Mouse (Mus musculus): ENCODE measurements at regions not wholly inside any gene's neighbourhood (a gene's known extent, or its start where the extent isn't known, plus 50 kb on each side); places are given as distances from the start of the nearest gene placed in this dataset.

DNA sequence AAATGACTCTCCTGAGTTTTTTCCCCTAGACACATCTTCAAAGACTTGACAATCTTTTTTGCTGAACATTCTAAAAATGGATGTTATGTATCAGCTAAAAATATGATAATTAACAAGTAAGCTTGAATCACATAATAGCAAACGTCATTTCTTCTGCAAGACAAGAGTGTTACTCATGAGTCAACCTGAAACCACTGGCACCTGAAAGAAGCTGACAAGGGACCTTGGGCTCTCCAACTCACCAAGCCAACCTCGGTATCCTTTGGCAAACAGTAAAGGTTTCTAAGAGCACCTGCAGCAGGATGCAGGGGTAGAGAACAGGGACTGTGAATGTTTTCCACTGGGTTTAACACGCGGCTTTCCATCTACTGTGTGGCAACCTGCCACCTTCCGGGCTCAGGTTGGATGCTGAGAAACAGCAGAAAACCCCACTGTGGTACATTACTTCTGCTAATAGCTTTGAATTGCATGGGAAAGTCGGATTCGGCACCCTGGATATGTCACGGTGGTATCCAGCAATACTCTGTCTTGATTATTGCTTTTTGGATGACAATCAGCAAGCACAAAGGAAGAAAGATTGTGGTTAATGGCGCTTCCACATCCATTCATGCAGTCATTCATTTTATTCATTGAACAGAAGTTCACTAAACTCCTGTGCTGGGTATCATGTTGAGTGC is 305.9 kb downstream of the Lpin1 start:
- Histone ChIP-seq H3K27ac (ENCODE audit: low read length) (no peak overlapping the region), H3K27me3 (ENCODE audit: control insufficient read depth, insufficient read depth, low read length) (no peaks in the 10 kb centered on the region), H3K36me3 (ENCODE audit: control insufficient read depth, insufficient read depth) (no peaks in the 10 kb centered on the region), H3K4me2 (ENCODE audit: low read depth, low read length) (no peak overlapping the region), H3K9me3 (replicated peaks; ENCODE audit: control insufficient read depth, low read length) (no peaks in the 10 kb centered on the region), H3K4me1 (ENCODE audit: control insufficient read depth, insufficient read depth, low read length) (no peaks in the 10 kb centered on the region), H3K9ac (ENCODE audit: low read length) (no peak overlapping the region), H3K4me3 (ENCODE audit: low read length) (no peak overlapping the region)
- no peak for ATAC-seq (replicated peaks; ENCODE audit: extremely low read depth, insufficient read depth, low FRiP score)
- 82% methylated on average over 9 of the region's 9 CpGs for WGBS

DNA sequence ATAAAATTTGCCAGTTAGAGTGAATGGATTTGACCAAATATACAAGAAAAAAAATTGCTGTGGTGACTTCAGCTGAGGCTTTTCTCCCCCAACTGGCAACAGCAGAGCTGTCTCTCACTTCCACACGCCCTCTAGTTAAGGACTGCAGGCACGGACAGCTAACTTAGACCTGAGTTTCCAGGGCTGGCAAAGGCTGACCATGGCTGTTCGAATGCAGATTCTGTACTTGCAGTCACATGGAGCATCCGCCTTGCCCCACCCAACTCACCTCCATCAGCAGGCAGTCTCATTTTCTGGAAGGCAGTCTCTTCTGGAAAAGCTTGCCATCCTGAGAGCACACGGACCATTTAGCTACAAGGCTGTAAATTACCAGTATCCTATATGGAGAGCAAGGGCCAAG is 325.7 kb downstream of the Lpin1 start:
- Histone ChIP-seq H3K4me1 (ENCODE audit: control insufficient read depth, insufficient read depth, low read length) (no peaks in the 10 kb centered on the region), H3K36me3 (ENCODE audit: control insufficient read depth, insufficient read depth) (no peaks in the 10 kb centered on the region), H3K4me3 (ENCODE audit: low read length) (no peak overlapping the region), H3K9ac (ENCODE audit: low read length) (no peak overlapping the region), H3K27ac (ENCODE audit: low read length) (no peak overlapping the region), H3K27me3 (ENCODE audit: control insufficient read depth, insufficient read depth, low read length) (no peaks in the 10 kb centered on the region), H3K9me3 (replicated peaks; ENCODE audit: control insufficient read depth, low read length) (peaks cover 6% of the 10 kb centered on the region), H3K4me2 (ENCODE audit: low read depth, low read length) (no peak overlapping the region)
- ATAC-seq (replicated peaks; ENCODE audit: extremely low read depth, insufficient read depth, low FRiP score): no peak
- WGBS: 69% methylated on average over 5 of the region's 5 CpGs

DNA sequence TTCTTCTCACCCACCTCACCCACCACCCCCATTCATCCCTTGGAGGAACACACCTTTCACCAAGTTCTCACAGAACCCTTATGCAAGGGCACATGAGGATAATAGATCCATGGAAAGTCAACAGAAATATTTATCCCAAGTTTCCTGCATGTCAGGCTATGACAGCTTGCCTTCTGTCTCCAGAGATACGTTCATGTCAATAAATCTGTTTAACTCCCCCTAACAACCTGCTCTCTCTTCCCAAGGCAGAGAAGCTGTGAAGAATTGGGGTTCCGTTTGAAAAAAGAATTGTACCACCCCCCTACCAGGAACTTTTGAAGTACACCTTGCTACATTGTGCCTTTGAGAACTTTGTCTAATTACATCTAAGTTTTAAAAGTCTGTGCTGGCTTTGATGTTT is 331.6 kb downstream of the Lpin1 start:
- H3K9ac ChIP-seq (ENCODE audit: low read length): no peak overlapping the region
- no peak overlapping the region for H3K4me2 ChIP-seq (ENCODE audit: low read depth, low read length)
- peaks cover 6% of the 10 kb centered on the region for H3K9me3 ChIP-seq (replicated peaks; ENCODE audit: control insufficient read depth, low read length)
- peaks cover 12% of the 10 kb centered on the region; the same call in 1 of the 2 replicates for H3K4me1 ChIP-seq (ENCODE audit: control insufficient read depth, insufficient read depth, low read length)
- no peak for ATAC-seq (replicated peaks; ENCODE audit: extremely low read depth, insufficient read depth, low FRiP score)
- H3K27ac ChIP-seq (ENCODE audit: low read length): no peak overlapping the region
- no peaks in the 10 kb centered on the region for H3K36me3 ChIP-seq (ENCODE audit: control insufficient read depth, insufficient read depth)
- WGBS: 86% methylated on average over 2 of the region's 2 CpGs
- H3K27me3 ChIP-seq (ENCODE audit: control insufficient read depth, insufficient read depth, low read length): no peaks in the 10 kb centered on the region
- H3K4me3 ChIP-seq (ENCODE audit: low read length): no peak overlapping the region

DNA sequence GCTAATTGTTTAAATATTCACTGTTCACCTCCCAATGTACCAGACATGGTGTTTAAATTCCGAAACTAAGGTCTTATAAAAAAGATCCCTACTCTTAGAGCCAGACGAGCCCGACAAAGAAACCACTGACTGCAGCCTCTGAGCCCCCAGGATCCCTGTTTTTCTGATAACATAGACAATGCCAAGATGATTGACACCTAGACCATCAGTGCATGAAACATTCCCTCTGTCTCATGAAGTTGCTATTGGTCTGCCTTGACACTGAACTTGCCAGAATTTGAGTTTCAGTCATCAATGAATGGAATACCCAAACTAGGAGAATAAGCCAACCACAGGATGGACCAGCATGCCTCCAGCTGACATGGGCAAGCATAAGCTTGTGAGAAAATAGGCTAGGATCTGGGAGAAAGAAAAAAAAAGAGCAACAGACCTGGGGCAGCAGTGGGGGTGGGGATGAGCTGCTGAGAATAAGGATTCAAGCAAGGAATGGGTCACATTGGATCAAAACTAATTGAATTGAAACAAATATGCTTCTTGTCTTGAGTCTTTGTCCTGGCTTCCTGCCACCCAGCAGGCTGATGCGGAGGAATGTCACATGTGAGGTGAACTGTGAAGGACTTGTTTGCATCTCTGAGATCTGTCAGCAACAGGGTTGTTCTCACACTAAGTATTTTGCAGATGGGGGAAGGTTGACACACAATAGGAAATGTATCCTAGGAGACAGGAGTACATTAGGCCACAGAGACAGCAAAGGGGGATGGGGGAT is 333.0 kb downstream of the Lpin1 start:
- Histone ChIP-seq H3K9ac (ENCODE audit: low read length) (no peak overlapping the region), H3K27ac (ENCODE audit: low read length) (no peak overlapping the region), H3K4me3 (ENCODE audit: low read length) (no peak overlapping the region), H3K4me2 (ENCODE audit: low read depth, low read length) (no peak overlapping the region), H3K36me3 (ENCODE audit: control insufficient read depth, insufficient read depth) (no peaks in the 10 kb centered on the region), H3K4me1 (ENCODE audit: control insufficient read depth, insufficient read depth, low read length) (peaks cover 12% of the 10 kb centered on the region; the same call in 1 of the 2 replicates), H3K9me3 (replicated peaks; ENCODE audit: control insufficient read depth, low read length) (peaks cover under 1% of the 10 kb centered on the region; the same call in 1 of the 2 replicates), H3K27me3 (ENCODE audit: control insufficient read depth, insufficient read depth, low read length) (no peaks in the 10 kb centered on the region)
- WGBS: 55% methylated on average over 4 of the region's 4 CpGs
- no peak for ATAC-seq (replicated peaks; ENCODE audit: extremely low read depth, insufficient read depth, low FRiP score)

DNA sequence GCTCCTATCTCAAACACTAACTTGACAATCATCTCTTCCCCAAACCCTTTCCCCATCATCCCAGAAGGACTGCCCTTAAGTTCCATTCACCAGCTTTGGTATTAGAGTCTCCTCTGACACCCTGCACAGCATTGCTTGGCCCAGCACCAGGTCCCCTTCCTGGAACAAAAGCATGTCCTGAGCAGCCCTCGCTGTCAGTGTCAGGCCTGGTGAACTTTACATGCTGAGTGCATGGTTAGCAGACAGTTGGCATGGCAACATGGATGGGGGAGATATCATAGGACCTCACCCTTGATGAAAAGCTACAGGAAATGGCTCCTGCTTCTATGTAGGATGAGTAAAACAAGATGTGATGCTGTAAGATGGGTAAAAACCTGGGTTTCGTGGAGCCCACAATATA is 333.6 kb downstream of the Lpin1 start:
- H3K9ac ChIP-seq (ENCODE audit: low read length): no peak overlapping the region
- H3K4me2 ChIP-seq (ENCODE audit: low read depth, low read length): no peak overlapping the region
- H3K36me3 ChIP-seq (ENCODE audit: control insufficient read depth, insufficient read depth): no peaks in the 10 kb centered on the region
- no peak for ATAC-seq (replicated peaks; ENCODE audit: extremely low read depth, insufficient read depth, low FRiP score)
- H3K4me1 ChIP-seq (ENCODE audit: control insufficient read depth, insufficient read depth, low read length): peaks cover 12% of the 10 kb centered on the region; the same call in 1 of the 2 replicates
- no peaks in the 10 kb centered on the region for H3K9me3 ChIP-seq (replicated peaks; ENCODE audit: control insufficient read depth, low read length)
- no peak overlapping the region for H3K27ac ChIP-seq (ENCODE audit: low read length)
- no peaks in the 10 kb centered on the region for H3K27me3 ChIP-seq (ENCODE audit: control insufficient read depth, insufficient read depth, low read length)
- no peak overlapping the region for H3K4me3 ChIP-seq (ENCODE audit: low read length)
- WGBS: 50% methylated on average over 2 of the region's 2 CpGs

DNA sequence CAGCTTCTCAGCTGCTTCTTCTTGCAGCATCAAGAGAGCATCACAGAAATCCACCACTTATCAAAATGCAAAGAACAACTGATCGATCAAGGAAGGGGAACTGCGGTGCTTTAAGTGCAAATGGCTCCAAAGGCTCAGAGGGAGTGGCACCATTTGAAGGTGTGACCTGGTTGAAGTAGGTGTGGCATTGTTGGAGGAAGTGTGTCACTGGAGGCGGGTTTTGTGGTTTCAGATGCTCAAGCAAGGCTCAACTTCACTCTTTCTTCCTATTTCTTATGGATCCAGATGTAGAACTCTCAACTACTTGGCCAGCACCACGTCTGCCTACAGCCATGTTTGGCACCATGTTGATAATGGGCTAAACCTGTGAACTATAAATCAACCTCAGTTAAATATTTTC is 334.5 kb downstream of the Lpin1 start:
- no peak overlapping the region for H3K27ac ChIP-seq (ENCODE audit: low read length)
- no peak for ATAC-seq (replicated peaks; ENCODE audit: extremely low read depth, insufficient read depth, low FRiP score)
- no peak overlapping the region for H3K4me3 ChIP-seq (ENCODE audit: low read length)
- H3K27me3 ChIP-seq (ENCODE audit: control insufficient read depth, insufficient read depth, low read length): no peaks in the 10 kb centered on the region
- H3K9me3 ChIP-seq (replicated peaks; ENCODE audit: control insufficient read depth, low read length): no peaks in the 10 kb centered on the region
- H3K4me1 ChIP-seq (ENCODE audit: control insufficient read depth, insufficient read depth, low read length): peaks cover 12% of the 10 kb centered on the region
- no peak overlapping the region for H3K9ac ChIP-seq (ENCODE audit: low read length)
- no peaks in the 10 kb centered on the region for H3K36me3 ChIP-seq (ENCODE audit: control insufficient read depth, insufficient read depth)
- H3K4me2 ChIP-seq (ENCODE audit: low read depth, low read length): no peak overlapping the region
- 82% methylated on average over 4 of the region's 4 CpGs for WGBS

DNA sequence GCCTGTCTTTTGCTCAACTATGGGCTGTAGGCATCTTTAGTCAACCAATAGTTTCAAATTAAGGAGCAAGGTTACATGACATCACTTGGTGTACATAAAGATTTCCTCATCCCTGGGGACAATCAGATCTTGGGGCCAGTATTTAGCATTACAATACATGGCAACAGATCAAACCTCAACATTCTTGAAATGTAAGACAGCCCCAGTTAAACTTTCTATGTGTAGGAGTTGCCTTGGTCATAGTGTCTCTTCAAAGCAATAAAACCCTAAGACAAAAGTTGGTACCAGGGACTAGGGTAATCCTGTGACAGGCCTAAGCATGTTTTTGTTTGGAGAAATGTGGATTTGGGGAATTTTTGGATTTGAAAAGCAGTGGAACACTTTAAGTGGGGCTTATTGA is 338.3 kb downstream of the Lpin1 start:
- Histone ChIP-seq H3K4me1 (ENCODE audit: control insufficient read depth, insufficient read depth, low read length) (peaks cover 6% of the 10 kb centered on the region), H3K27me3 (ENCODE audit: control insufficient read depth, insufficient read depth, low read length) (no peaks in the 10 kb centered on the region), H3K4me3 (ENCODE audit: low read length) (no peak overlapping the region), H3K27ac (ENCODE audit: low read length) (no peak overlapping the region), H3K9me3 (replicated peaks; ENCODE audit: control insufficient read depth, low read length) (no peaks in the 10 kb centered on the region), H3K9ac (ENCODE audit: low read length) (no peak overlapping the region), H3K4me2 (ENCODE audit: low read depth, low read length) (no peak overlapping the region), H3K36me3 (ENCODE audit: control insufficient read depth, insufficient read depth) (no peaks in the 10 kb centered on the region)
- ATAC-seq (replicated peaks; ENCODE audit: extremely low read depth, insufficient read depth, low FRiP score): no peak

DNA sequence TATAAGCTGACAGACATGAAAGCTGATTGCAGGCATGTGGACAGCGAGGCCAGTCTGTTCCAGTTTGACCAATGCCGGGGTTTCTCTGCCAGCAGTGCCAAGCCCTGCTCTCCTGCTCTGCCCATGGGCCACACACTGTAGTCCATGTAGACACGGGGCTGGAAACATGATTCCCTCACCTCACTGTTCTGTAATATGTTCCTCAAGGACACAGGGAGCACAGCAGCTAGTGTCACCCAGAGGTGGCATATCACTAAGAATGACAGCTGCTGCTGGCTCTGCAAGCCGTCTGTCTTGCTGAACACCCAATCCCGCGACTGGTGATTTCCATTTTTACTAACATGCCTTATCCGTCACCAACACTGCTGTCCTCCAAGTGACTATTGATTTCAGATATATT is 339.9 kb downstream of the Lpin1 start:
- no peaks in the 10 kb centered on the region for H3K9me3 ChIP-seq (replicated peaks; ENCODE audit: control insufficient read depth, low read length)
- peaks cover 5% of the 10 kb centered on the region for H3K4me1 ChIP-seq (ENCODE audit: control insufficient read depth, insufficient read depth, low read length)
- peak; percentile 67 for ATAC-seq (replicated peaks; ENCODE audit: extremely low read depth, insufficient read depth, low FRiP score)
- peak overlapping the region; percentile 14; the same call in 1 of the 2 replicates for H3K4me2 ChIP-seq (ENCODE audit: low read depth, low read length)
- H3K27me3 ChIP-seq (ENCODE audit: control insufficient read depth, insufficient read depth, low read length): no peaks in the 10 kb centered on the region
- H3K4me3 ChIP-seq (ENCODE audit: low read length): no peak overlapping the region
- H3K9ac ChIP-seq (ENCODE audit: low read length): no peak overlapping the region
- 38% methylated on average over 7 of the region's 7 CpGs for WGBS
- H3K36me3 ChIP-seq (ENCODE audit: control insufficient read depth, insufficient read depth): no peaks in the 10 kb centered on the region
- H3K27ac ChIP-seq (ENCODE audit: low read length): peak overlapping the region; percentile 34

DNA sequence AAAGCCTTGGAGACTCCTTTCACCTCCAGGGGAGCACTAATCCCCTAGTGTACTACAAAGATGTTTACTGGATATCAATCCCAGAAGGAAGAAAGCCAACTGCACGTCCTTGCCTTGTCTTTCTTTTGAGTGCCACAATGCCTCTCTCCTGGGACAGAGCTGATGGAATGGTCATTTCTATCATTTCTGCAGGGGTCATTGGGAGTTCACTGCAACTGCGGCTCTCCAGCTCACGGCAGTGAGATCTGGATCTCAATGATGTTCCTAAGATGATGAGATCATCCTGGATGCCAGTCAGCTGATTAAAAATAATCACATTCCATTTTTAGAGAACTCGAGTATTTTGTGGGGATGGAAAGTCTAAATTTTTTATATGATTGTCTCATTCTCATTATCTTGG is 341.1 kb downstream of the Lpin1 start:
- H3K9me3 ChIP-seq (replicated peaks; ENCODE audit: control insufficient read depth, low read length): no peaks in the 10 kb centered on the region
- no peaks in the 10 kb centered on the region for H3K36me3 ChIP-seq (ENCODE audit: control insufficient read depth, insufficient read depth)
- no peak overlapping the region for H3K9ac ChIP-seq (ENCODE audit: low read length)
- 27% methylated on average over 4 of the region's 4 CpGs for WGBS
- no peak overlapping the region for H3K4me2 ChIP-seq (ENCODE audit: low read depth, low read length)
- H3K27me3 ChIP-seq (ENCODE audit: control insufficient read depth, insufficient read depth, low read length): no peaks in the 10 kb centered on the region
- no peak overlapping the region for H3K4me3 ChIP-seq (ENCODE audit: low read length)
- ATAC-seq (replicated peaks; ENCODE audit: extremely low read depth, insufficient read depth, low FRiP score): no peak
- peaks cover 5% of the 10 kb centered on the region for H3K4me1 ChIP-seq (ENCODE audit: control insufficient read depth, insufficient read depth, low read length)
- no peak overlapping the region for H3K27ac ChIP-seq (ENCODE audit: low read length)
